In genomic region chr5:134901644-134902027, GRCm38 (mm10) we compare ENCODE assay signal across 25 mouse cellular contexts. TPM values are rescaled to one million over a fixed set of nuclear protein-coding genes. Genes with fewer than 3 reads are reported as not detected.
DNase-seq lines count a peak whose midpoint lies in the region; ATAC-seq and TF ChIP-seq lines count a peak whose summit lies in the region.
"Had no signal": no experiment of that assay in that cellular context is flagged by ENCODE, and none has a peak within 500 bp of the region (broad histone marks: within the 10 kb centered on the region; RNA-seq: fewer than 3 reads in every experiment).

No protein-coding gene starts in this region.

- H3K27ac ChIP-seq in gastrocnemius, adult 2 months, result no peak overlapping the region
- 0 out of 2 replicates have a peak overlapping the region, but pooled peaks have one; percentile 19 for H3K27ac ChIP-seq in hindbrain, embryonic 13.5 days
- no peak overlapping the region for H3K27ac ChIP-seq in hindbrain, embryonic 10.5 days
- H3K27ac ChIP-seq in limb, embryonic 13.5 days, result no peak overlapping the region
- H3K27ac ChIP-seq: embryonic facial prominence, embryonic 10.5 days; embryonic facial prominence, embryonic 12.5 days; forebrain, embryonic 13.5 days; forebrain, embryonic 15.5 days had no signal

- H3K27me3 ChIP-seq in hindbrain, embryonic 13.5 days, result no peaks in the 10 kb centered on the region
- peaks cover 5% of the 10 kb centered on the region; the same call in 1 of the 2 replicates for H3K27me3 ChIP-seq in hindbrain, embryonic 10.5 days (ENCODE audit: insufficient read depth, poor library complexity, severe bottlenecking)
- H3K27me3 ChIP-seq in limb, embryonic 13.5 days, result no peaks in the 10 kb centered on the region
- H3K27me3 ChIP-seq: embryonic facial prominence, embryonic 12.5 days; forebrain, embryonic 13.5 days; forebrain, embryonic 15.5 days had no signal

- TF ChIP-seq CTCF in gastrocnemius, adult 2 months (IDR thresholded peaks at IDR 0.05), result no peak

- H3K36me3 ChIP-seq in hindbrain, embryonic 13.5 days, result no peaks in the 10 kb centered on the region
- H3K36me3 ChIP-seq in hindbrain, embryonic 10.5 days, result no peaks in the 10 kb centered on the region
- no peaks in the 10 kb centered on the region for H3K36me3 ChIP-seq in limb, embryonic 13.5 days
- H3K36me3 ChIP-seq: embryonic facial prominence, embryonic 10.5 days; embryonic facial prominence, embryonic 12.5 days; forebrain, embryonic 15.5 days; G1E had no signal

- no peak overlapping the region for H3K4me2 ChIP-seq in hindbrain, embryonic 13.5 days
- no peak overlapping the region for H3K4me2 ChIP-seq in limb, embryonic 13.5 days (replicated peaks)
- H3K4me2 ChIP-seq: embryonic facial prominence, embryonic 12.5 days; forebrain, embryonic 13.5 days; forebrain, embryonic 15.5 days had no signal

- peaks cover 6% of the 10 kb centered on the region; the same call in 1 of the 2 replicates for H3K4me1 ChIP-seq in hindbrain, embryonic 13.5 days (replicated peaks)
- peaks cover 25% of the 10 kb centered on the region for H3K4me1 ChIP-seq in hindbrain, embryonic 10.5 days (replicated peaks)
- H3K4me1 ChIP-seq in limb, embryonic 13.5 days, result peaks cover 28% of the 10 kb centered on the region
- H3K4me1 ChIP-seq: forebrain, embryonic 15.5 days had no signal

- no peak for ATAC-seq in hindbrain, embryonic 13.5 days (ENCODE audit: low FRiP score)
- peak; percentile 1; the same call in 1 of the 2 replicates for ATAC-seq in limb, embryonic 13.5 days (ENCODE audit: low FRiP score, low read depth)
- ATAC-seq in megakaryocyte progenitor cell, adult 5-6 weeks (replicated peaks; ENCODE audit: poor library complexity), result no peak
- ATAC-seq: activated CD4-positive, CD25-positive, alpha-beta regulatory T cell, adult 4 months; CD4-positive, CD25-positive, alpha-beta regulatory T cell, adult 4 months; forebrain, embryonic 13.5 days; forebrain, embryonic 15.5 days; Patski had no signal

- peak; percentile 25 for DNase-seq in gastrocnemius, adult 2 months
- DNase-seq in gastrocnemius, postnatal 10 days, result no peak
- no peak for DNase-seq in hindbrain, embryonic 10.5 days (ENCODE audit: low spot score)
- DNase-seq in lung, postnatal 10 days, result peak; percentile 23
- DNase-seq in lung, postnatal 14 days, result no peak
- DNase-seq: adrenal gland, adult 8-10 months had no signal

- WGBS in hindbrain, embryonic 13.5 days, result 82% methylated on average over 8 of the region's 8 CpGs
- WGBS in hindbrain, embryonic 10.5 days, result 74% methylated on average over 8 of the region's 8 CpGs
- 58% methylated on average over 8 of the region's 8 CpGs for WGBS in limb, embryonic 13.5 days

- no peak overlapping the region for H3K9ac ChIP-seq in hindbrain, embryonic 13.5 days
- 0 out of 2 replicates have a peak overlapping the region, but pooled peaks have one; percentile 8 for H3K9ac ChIP-seq in limb, embryonic 13.5 days
- H3K9ac ChIP-seq: embryonic facial prominence, embryonic 12.5 days; forebrain, embryonic 13.5 days; forebrain, embryonic 15.5 days; forebrain, postnatal 0 days had no signal

- intact Hi-C loops in gastrocnemius, adult 2 months (cut with DNase I), result loop anchor here (1.0 kb wide), 1 partner anchor 153 kb away; no protein-coding TSS in a partner anchor

- H3K4me3 ChIP-seq in gastrocnemius, adult 2 months, result no peak overlapping the region
- no peak overlapping the region for H3K4me3 ChIP-seq in hindbrain, embryonic 13.5 days
- H3K4me3 ChIP-seq in hindbrain, embryonic 10.5 days, result no peak overlapping the region
- H3K4me3 ChIP-seq in limb, embryonic 13.5 days, result no peak overlapping the region
- H3K4me3 ChIP-seq: embryonic facial prominence, embryonic 10.5 days; embryonic facial prominence, embryonic 12.5 days; forebrain, embryonic 13.5 days; forebrain, embryonic 15.5 days had no signal

- H3K9me3 ChIP-seq in hindbrain, embryonic 13.5 days, result no peaks in the 10 kb centered on the region
- no peaks in the 10 kb centered on the region for H3K9me3 ChIP-seq in hindbrain, embryonic 10.5 days
- H3K9me3 ChIP-seq in limb, embryonic 13.5 days, result no peaks in the 10 kb centered on the region
- H3K9me3 ChIP-seq: embryonic facial prominence, embryonic 10.5 days; embryonic facial prominence, embryonic 12.5 days; forebrain, embryonic 13.5 days; forebrain, embryonic 15.5 days; G1E had no signal

RNA-seq across cellular contexts. Expression of gene Tmem270, which starts 4.9 kb away (rescaled TPM):
- not detected for total RNA-seq in gastrocnemius, adult 2 months (2021)
- total RNA-seq in gastrocnemius, postnatal 10 days (2021), result not detected
- not detected in 2 replicates for polyA plus RNA-seq in hindbrain, embryonic 13.5 days (2015; fragmentation: Nextera tagmentation; extraction: Ambion mirVana)
- not detected in 2 replicates for polyA plus RNA-seq in hindbrain, embryonic 10.5 days (2016; fragmentation: Nextera tagmentation; extraction: Ambion mirVana)
- polyA plus RNA-seq in limb, embryonic 13.5 days (2015; fragmentation: Nextera tagmentation; extraction: Ambion mirVana), result not detected in 2 replicates
- total RNA-seq in megakaryocyte progenitor cell, adult 5-6 weeks (2015), result not detected in 2 replicates
- total RNA-seq in megakaryocyte progenitor cell, adult 5-6 weeks (2017), result not detected in 2 replicates
- total RNA-seq: adrenal gland, adult 18-20 months; adrenal gland, adult 8-10 months; adrenal gland, postnatal 14 days; adrenal gland, postnatal 36 days; CH12.LX; forebrain, postnatal 0 days; G1E had no signal
- polyA plus RNA-seq: activated CD4-positive, CD25-positive, alpha-beta regulatory T cell, adult 4 months; CD4-positive, CD25-positive, alpha-beta regulatory T cell, adult 4 months; cortical plate, adult 2 months; embryonic facial prominence, embryonic 10.5 days; embryonic facial prominence, embryonic 12.5 days; embryonic facial prominence, embryonic 14.5 days; forebrain, embryonic 11.5 days; forebrain, embryonic 13.5 days; forebrain, embryonic 15.5 days; forebrain, postnatal 0 days; G1E; Patski had no signal

RNA-seq across cellular contexts. Expression of gene Cldn13, which starts 13.7 kb away (rescaled TPM):
- total RNA-seq in gastrocnemius, adult 2 months (2021), result not detected
- total RNA-seq in gastrocnemius, postnatal 10 days (2021), result under 1 TPM in 1 of 2 experiments, not detected in 1; 0.84 TPM
- 0.31 TPM in 1 of 2 replicates, not detected in the other for polyA plus RNA-seq in hindbrain, embryonic 13.5 days (2015; fragmentation: Nextera tagmentation; extraction: Ambion mirVana)
- 2.8 and 3.9 TPM in 2 replicates for polyA plus RNA-seq in hindbrain, embryonic 10.5 days (2016; fragmentation: Nextera tagmentation; extraction: Ambion mirVana)
- polyA plus RNA-seq in limb, embryonic 13.5 days (2015; fragmentation: Nextera tagmentation; extraction: Ambion mirVana), result 0.45 and 2.0 TPM in 2 replicates
- total RNA-seq in megakaryocyte progenitor cell, adult 5-6 weeks (2015), result 17.0 and 19.0 TPM in 2 replicates
- total RNA-seq in megakaryocyte progenitor cell, adult 5-6 weeks (2017), result 5.3 and 10.9 TPM in 2 replicates
- total RNA-seq: adrenal gland, adult 18-20 months; adrenal gland, adult 8-10 months; adrenal gland, postnatal 36 days; CH12.LX; forebrain, postnatal 0 days had no signal
- polyA plus RNA-seq: CD4-positive, CD25-positive, alpha-beta regulatory T cell, adult 4 months; cortical plate, adult 2 months; forebrain, embryonic 13.5 days; forebrain, embryonic 15.5 days; forebrain, postnatal 0 days; G1E; Patski had no signal

RNA-seq across cellular contexts. Expression of gene Mettl27, which starts 30.5 kb away (rescaled TPM):
- total RNA-seq in gastrocnemius, adult 2 months (2021), result 1 to 10 TPM; 4.2 to 4.6 TPM
- total RNA-seq in gastrocnemius, postnatal 10 days (2021), result 1 to 10 TPM; 7.4 to 8.6 TPM
- 5.4 and 6.7 TPM in 2 replicates for polyA plus RNA-seq in hindbrain, embryonic 13.5 days (2015; fragmentation: Nextera tagmentation; extraction: Ambion mirVana)
- 12.0 and 12.6 TPM in 2 replicates for polyA plus RNA-seq in hindbrain, embryonic 10.5 days (2016; fragmentation: Nextera tagmentation; extraction: Ambion mirVana)
- polyA plus RNA-seq in limb, embryonic 13.5 days (2015; fragmentation: Nextera tagmentation; extraction: Ambion mirVana), result 19.9 and 21.7 TPM in 2 replicates
- 1.9 and 3.9 TPM in 2 replicates for total RNA-seq in megakaryocyte progenitor cell, adult 5-6 weeks (2015)
- 0.92 and 3.4 TPM in 2 replicates for total RNA-seq in megakaryocyte progenitor cell, adult 5-6 weeks (2017)

RNA-seq across cellular contexts. Expression of gene Cldn4, which starts 45.1 kb away (rescaled TPM):
- total RNA-seq in gastrocnemius, adult 2 months (2021), result not detected
- total RNA-seq in gastrocnemius, postnatal 10 days (2021), result not detected
- not detected in 2 replicates for polyA plus RNA-seq in hindbrain, embryonic 13.5 days (2015; fragmentation: Nextera tagmentation; extraction: Ambion mirVana)
- 9.9 and 11.0 TPM in 2 replicates for polyA plus RNA-seq in hindbrain, embryonic 10.5 days (2016; fragmentation: Nextera tagmentation; extraction: Ambion mirVana)
- 16.7 and 18.9 TPM in 2 replicates for polyA plus RNA-seq in limb, embryonic 13.5 days (2015; fragmentation: Nextera tagmentation; extraction: Ambion mirVana)
- total RNA-seq in megakaryocyte progenitor cell, adult 5-6 weeks (2015), result not detected in 2 replicates
- total RNA-seq in megakaryocyte progenitor cell, adult 5-6 weeks (2017), result not detected in 2 replicates
- total RNA-seq: adrenal gland, adult 18-20 months; adrenal gland, adult 8-10 months; adrenal gland, postnatal 14 days; adrenal gland, postnatal 36 days; forebrain, postnatal 0 days had no signal
- polyA plus RNA-seq: activated CD4-positive, CD25-positive, alpha-beta regulatory T cell, adult 4 months; forebrain, embryonic 13.5 days; forebrain, embryonic 15.5 days; forebrain, postnatal 0 days; G1E had no signal

Comparison
In these comparisons a context has a peak if more than half of its experiments do, and no peak if none do; other contexts are left out.
1. DNase-seq: peak in gastrocnemius, adult 2 months (single experiment) and lung, postnatal 10 days (single experiment); none in gastrocnemius, postnatal 10 days (single experiment), hindbrain, embryonic 10.5 days (single experiment) and lung, postnatal 14 days (single experiment).